Mouse (Mus musculus): ENCODE measurements around the gene Vsx2. TPM values are rescaled to one million over a fixed set of nuclear protein-coding genes. Genes with fewer than 3 reads are reported as not detected.
A peak's percentile ranks its signal among the peaks of the same experiment; 100 is the strongest.

The Vsx2 gene
- polyA plus RNA-seq, 1 experiment from 2014 or later: not detected

DNA sequence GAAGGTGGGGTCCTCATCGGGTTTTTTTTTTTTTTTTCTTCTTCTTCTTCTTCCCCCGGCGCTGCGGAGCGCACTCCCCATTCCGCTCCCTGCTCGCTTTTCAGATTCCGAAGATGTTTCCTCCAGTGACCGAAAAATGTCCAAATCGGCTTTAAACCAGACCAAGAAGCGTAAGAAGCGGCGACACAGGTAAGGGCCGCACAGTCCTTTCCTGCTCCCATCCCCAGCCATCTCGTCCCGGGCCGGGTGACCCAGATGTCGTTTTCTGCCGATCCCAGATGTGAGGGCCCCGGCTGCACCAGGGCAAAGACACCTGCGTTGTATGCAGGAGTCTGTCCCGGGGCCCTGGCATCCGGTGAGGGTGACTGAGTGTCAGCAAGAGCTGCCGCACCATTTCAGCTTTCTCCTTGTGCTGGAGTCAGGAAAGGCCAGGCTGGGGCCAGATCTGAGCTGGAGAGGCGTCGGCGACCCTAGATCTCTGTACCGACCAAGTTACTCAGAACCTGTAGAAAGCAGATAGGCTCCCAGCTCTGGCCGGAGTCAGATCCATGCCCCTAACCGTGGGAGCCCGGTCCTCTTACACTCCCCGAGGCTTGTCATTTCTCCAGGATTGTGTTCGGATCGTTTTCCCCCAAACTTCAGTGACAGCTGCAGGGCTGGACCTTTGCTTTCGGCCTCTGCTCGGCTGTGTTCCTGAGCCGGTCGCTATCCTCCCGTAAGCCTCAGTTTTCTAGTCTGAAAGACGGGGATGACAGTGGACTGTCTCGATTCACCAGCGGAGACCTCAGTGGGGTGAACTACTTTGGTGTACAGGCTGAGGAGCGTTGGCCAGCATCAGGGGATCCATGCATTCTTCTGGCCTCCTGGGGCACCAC lies 2.1 kb downstream of the Vsx2 start:
- no peak for ATAC-seq (ENCODE audit: low FRiP score, low TSS enrichment)
- Histone ChIP-seq H3K36me3 (ENCODE audit: insufficient read depth, low read length) (no peaks in the 10 kb centered on the region), H3K4me2 (replicated peaks; ENCODE audit: low read depth, low read length) (0 out of 2 replicates have a peak overlapping the region, but pooled peaks have one; percentile 1), H3K27ac (ENCODE audit: low read length) (no peak overlapping the region), H3K9me3 (ENCODE audit: low read length) (no peaks in the 10 kb centered on the region), H3K27me3 (ENCODE audit: insufficient read depth, low read length) (peaks cover 80% of the 10 kb centered on the region), H3K4me3 (ENCODE audit: low read length) (no peak overlapping the region), H3K4me1 (ENCODE audit: insufficient read depth, low read length) (peaks cover 7% of the 10 kb centered on the region; the same call in 1 of the 2 replicates), H3K9ac (replicated peaks; ENCODE audit: low read length) (no peak overlapping the region)
- WGBS: 3% methylated on average over 43 of the region's 43 CpGs

DNA sequence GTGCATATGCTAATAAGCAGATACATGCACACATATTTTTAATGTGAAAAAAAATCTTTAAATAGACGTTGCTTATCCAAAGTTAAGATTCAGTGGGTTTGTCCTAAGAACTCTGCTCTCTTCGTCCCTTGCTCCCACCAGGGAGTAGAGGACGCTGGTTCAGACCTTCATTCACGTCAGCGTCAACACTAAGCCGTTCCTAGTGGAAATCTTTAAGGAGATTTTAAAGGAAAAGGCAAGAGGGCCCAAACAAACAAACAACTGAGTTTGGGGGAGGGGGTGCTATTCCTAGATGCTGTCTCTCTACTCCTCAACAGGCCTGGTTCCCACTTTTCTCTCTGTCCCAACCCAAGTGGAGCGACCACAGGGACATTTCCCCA lies 2.8 kb downstream of the Vsx2 start:
- Histone ChIP-seq H3K4me3 (ENCODE audit: low read length) (no peak overlapping the region), H3K4me1 (ENCODE audit: insufficient read depth, low read length) (peaks cover 7% of the 10 kb centered on the region; the same call in 1 of the 2 replicates), H3K27ac (ENCODE audit: low read length) (no peak overlapping the region), H3K9ac (replicated peaks; ENCODE audit: low read length) (no peak overlapping the region), H3K27me3 (ENCODE audit: insufficient read depth, low read length) (peaks cover 77% of the 10 kb centered on the region), H3K36me3 (ENCODE audit: insufficient read depth, low read length) (no peaks in the 10 kb centered on the region), H3K9me3 (ENCODE audit: low read length) (no peaks in the 10 kb centered on the region), H3K4me2 (replicated peaks; ENCODE audit: low read depth, low read length) (no peak overlapping the region)
- no peak for ATAC-seq (ENCODE audit: low FRiP score, low TSS enrichment)
- 10% methylated on average over 7 of the region's 7 CpGs for WGBS

DNA sequence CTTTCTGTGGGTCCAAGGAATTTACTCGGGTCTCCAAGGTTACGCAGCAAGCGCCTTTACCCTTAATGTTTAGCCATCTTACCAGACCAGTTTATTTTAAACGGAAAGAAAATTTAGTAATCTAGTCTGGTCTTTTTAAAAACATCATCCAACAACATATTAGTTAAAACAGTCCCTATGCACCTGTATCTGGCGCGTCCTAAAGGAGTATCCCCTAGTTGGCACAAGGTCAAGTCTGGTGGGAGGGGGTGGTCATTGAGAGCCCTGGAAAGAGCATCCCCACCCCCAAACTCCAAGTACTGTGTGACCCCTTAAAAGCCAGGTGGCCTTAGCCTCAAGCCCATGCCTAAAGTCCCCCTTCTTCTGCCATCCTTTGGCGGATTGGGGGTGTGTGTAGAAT lies 3.5 kb downstream of the Vsx2 start:
- no peak overlapping the region for H3K4me3 ChIP-seq (ENCODE audit: low read length)
- ATAC-seq (ENCODE audit: low FRiP score, low TSS enrichment): no peak
- H3K36me3 ChIP-seq (ENCODE audit: insufficient read depth, low read length): no peaks in the 10 kb centered on the region
- 18% methylated on average over 7 of the region's 7 CpGs for WGBS
- no peaks in the 10 kb centered on the region for H3K9me3 ChIP-seq (ENCODE audit: low read length)
- H3K4me2 ChIP-seq (replicated peaks; ENCODE audit: low read depth, low read length): no peak overlapping the region
- H3K27ac ChIP-seq (ENCODE audit: low read length): no peak overlapping the region
- peaks cover 71% of the 10 kb centered on the region for H3K27me3 ChIP-seq (ENCODE audit: insufficient read depth, low read length)
- H3K4me1 ChIP-seq (ENCODE audit: insufficient read depth, low read length): peaks cover 7% of the 10 kb centered on the region; the same call in 1 of the 2 replicates
- no peak overlapping the region for H3K9ac ChIP-seq (replicated peaks; ENCODE audit: low read length)

DNA sequence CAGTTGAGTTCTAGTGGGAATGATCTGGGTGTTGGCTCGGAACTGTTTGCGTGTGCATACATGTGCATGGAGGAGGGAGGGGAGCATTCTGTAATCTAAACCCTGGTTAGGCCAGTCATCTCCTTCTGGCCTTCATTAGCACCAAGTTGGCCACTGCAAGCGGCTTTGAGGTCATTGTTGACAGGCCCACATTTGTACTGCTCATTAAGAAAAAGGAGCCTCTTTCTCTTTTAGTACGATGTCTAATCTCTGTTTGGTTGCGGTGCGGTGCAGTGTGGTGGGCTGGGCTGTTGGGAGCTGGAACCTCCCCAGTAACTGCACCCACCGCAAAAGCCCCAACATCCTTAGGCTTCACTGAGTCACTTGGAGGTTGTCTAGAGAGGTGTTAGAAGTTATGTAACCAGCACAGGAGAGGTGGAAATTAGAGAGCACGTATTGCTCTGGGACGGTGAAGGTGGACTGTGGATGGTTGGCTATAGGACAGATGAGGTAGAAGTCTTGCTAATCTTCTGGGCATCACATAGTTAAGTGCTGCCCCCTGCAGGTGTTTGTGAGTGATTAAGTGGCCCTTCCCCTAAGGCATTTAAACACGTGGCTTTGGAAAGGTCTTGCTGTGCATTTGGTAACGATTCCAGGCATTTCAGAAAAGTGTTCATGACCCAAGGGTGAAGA lies 8.3 kb downstream of the Vsx2 start:
- ATAC-seq (ENCODE audit: low FRiP score, low TSS enrichment): no peak

DNA sequence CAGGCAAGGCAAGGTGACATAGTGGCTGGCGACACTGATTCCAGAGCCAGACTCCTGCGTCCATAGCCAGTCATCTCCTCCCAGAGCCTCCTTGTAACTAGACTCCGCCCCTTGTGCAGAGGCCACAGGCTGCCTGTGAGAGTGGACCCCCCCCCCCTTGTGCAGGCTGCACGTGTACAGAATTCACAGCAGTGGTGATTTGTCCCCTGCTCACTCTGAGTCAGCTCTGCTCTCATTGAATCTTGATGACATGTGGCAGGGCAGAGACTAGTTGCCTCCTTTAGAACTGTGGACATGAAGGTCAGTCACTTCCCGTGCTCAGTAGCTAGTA lies 8.8 kb downstream of the Vsx2 start:
- 32% methylated on average over 5 of the region's 5 CpGs for WGBS
- Histone ChIP-seq H3K9ac (replicated peaks; ENCODE audit: low read length) (no peak overlapping the region), H3K4me1 (ENCODE audit: insufficient read depth, low read length) (no peaks in the 10 kb centered on the region), H3K36me3 (ENCODE audit: insufficient read depth, low read length) (no peaks in the 10 kb centered on the region), H3K4me3 (ENCODE audit: low read length) (no peak overlapping the region), H3K4me2 (replicated peaks; ENCODE audit: low read depth, low read length) (no peak overlapping the region), H3K27me3 (ENCODE audit: insufficient read depth, low read length) (peaks cover 19% of the 10 kb centered on the region), H3K27ac (ENCODE audit: low read length) (no peak overlapping the region), H3K9me3 (ENCODE audit: low read length) (no peaks in the 10 kb centered on the region)
- ATAC-seq (ENCODE audit: low FRiP score, low TSS enrichment): no peak

More for the DNA sequence above, 8.3 kb downstream of the Vsx2 start:
- Histone ChIP-seq H3K4me3 (ENCODE audit: low read length) (no peak overlapping the region), H3K9ac (replicated peaks; ENCODE audit: low read length) (no peak overlapping the region), H3K4me1 (ENCODE audit: insufficient read depth, low read length) (no peaks in the 10 kb centered on the region), H3K27ac (ENCODE audit: low read length) (no peak overlapping the region), H3K27me3 (ENCODE audit: insufficient read depth, low read length) (peaks cover 23% of the 10 kb centered on the region), H3K36me3 (ENCODE audit: insufficient read depth, low read length) (no peaks in the 10 kb centered on the region), H3K4me2 (replicated peaks; ENCODE audit: low read depth, low read length) (no peak overlapping the region), H3K9me3 (ENCODE audit: low read length) (no peaks in the 10 kb centered on the region)
- WGBS: 73% methylated on average over 11 of the region's 11 CpGs

DNA sequence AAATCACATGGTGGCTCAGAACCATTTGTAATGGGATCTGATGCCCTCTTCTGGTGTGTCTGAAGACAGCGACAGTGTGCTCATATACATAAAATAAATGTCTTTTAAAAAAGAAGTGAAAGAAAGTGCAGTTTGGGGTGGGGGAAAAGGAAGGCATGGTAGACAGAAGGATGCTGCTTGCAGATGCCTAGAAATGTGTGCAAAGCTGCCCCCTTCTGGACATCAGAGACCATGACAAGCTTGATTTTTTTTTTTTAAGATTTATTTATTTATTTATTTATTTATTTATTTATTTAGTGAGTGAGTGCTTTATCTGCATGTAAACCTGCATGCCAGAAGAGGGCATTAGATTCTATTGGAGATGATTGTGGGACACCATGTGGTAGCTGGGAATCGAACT lies 11.7 kb downstream of the Vsx2 start:
- ATAC-seq (ENCODE audit: low FRiP score, low TSS enrichment): no peak
- Histone ChIP-seq H3K4me1 (ENCODE audit: insufficient read depth, low read length) (no peaks in the 10 kb centered on the region), H3K27me3 (ENCODE audit: insufficient read depth, low read length) (peaks cover 4% of the 10 kb centered on the region; the same call in 1 of the 2 replicates), H3K4me3 (ENCODE audit: low read length) (no peak overlapping the region), H3K9ac (replicated peaks; ENCODE audit: low read length) (no peak overlapping the region), H3K36me3 (ENCODE audit: insufficient read depth, low read length) (no peaks in the 10 kb centered on the region), H3K9me3 (ENCODE audit: low read length) (no peaks in the 10 kb centered on the region), H3K4me2 (replicated peaks; ENCODE audit: low read depth, low read length) (no peak overlapping the region), H3K27ac (ENCODE audit: low read length) (no peak overlapping the region)
- 94% methylated on average over 2 of the region's 2 CpGs for WGBS

DNA sequence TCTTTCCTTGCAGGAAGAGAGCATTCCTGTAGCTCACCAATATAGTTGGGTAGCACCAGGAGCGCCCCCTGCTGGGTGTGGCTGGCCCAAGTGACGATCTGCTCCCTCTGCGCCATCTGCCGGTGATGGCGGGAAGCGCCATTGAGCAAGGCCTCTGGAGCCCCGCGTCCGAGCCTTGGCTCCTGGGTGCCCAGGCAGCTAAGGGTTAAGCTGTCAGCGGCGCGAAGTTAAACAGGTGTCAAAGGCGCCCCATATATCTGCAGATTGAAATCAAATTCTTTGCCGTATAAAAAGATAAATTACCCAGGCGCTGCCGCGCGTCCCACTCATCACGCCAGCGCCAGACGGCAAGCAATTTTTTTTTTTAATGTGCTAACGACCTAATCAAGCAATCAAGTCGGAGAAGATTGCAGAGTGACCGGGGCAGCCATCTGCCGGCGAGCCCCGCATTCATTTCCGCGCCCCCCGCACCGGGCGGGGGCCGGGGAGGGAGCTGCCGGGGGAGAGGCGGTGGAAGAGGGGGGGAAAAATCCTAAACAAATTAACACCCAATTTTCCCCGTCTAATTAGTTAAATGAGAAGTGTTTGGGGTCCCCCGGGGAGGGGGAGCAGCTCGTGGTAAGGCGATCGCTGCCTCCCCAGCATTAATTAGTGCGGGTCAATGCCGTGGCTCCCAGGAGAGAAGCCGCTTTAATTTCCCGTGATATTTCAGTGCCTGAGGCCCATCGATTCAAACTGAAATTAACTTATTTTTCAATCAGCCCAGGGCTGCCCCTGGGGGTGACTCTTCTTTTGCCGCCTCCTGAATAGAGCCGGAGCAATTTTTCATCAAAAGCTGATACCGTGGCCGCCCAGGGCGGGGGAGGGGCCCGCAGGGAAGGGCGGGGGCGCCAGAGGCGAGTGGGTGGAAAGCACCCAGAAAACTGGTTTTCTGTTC lies 20.5 kb downstream of the Vsx2 start:
- Histone ChIP-seq H3K4me2 (replicated peaks; ENCODE audit: low read depth, low read length) (peak overlapping the region; percentile 100), H3K4me3 (ENCODE audit: low read length) (peak overlapping the region; percentile 59), H3K9ac (replicated peaks; ENCODE audit: low read length) (peak overlapping the region; percentile 76), H3K27me3 (ENCODE audit: insufficient read depth, low read length) (no peaks in the 10 kb centered on the region), H3K36me3 (ENCODE audit: insufficient read depth, low read length) (no peaks in the 10 kb centered on the region), H3K4me1 (ENCODE audit: insufficient read depth, low read length) (peaks cover 3% of the 10 kb centered on the region; the same call in 1 of the 2 replicates), H3K27ac (ENCODE audit: low read length) (no peak overlapping the region), H3K9me3 (ENCODE audit: low read length) (no peaks in the 10 kb centered on the region)
- peak; percentile 29; the same call in 1 of the 2 replicates for ATAC-seq (ENCODE audit: low FRiP score, low TSS enrichment)
- WGBS: under 1% methylated on average over 54 of the region's 54 CpGs

DNA sequence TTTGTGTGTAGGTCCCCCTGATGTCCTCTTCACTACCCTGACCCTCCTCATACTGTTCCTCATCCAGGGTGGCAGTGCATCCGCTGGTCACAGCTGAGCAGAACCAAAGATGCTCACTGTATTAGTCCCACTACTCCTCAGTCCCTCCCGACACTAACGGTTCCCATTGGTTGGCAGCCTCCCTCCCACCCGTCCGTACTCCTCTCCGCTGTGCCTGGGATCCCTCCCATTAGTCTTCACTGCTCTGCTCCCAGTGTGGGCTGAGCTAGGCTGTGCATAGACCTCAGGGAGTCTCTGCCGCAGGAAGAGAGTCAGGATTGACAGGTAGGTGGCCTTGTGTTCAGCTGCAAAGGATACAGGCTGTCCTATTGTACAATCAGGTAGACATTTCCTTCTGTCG lies 28.8 kb downstream of the Vsx2 start:
- Histone ChIP-seq H3K4me1 (ENCODE audit: insufficient read depth, low read length) (no peaks in the 10 kb centered on the region), H3K36me3 (ENCODE audit: insufficient read depth, low read length) (peaks cover 6% of the 10 kb centered on the region; the same call in 1 of the 2 replicates), H3K9me3 (ENCODE audit: low read length) (no peaks in the 10 kb centered on the region), H3K27me3 (ENCODE audit: insufficient read depth, low read length) (peaks cover 12% of the 10 kb centered on the region; the same call in 1 of the 2 replicates), H3K27ac (ENCODE audit: low read length) (no peak overlapping the region), H3K4me3 (ENCODE audit: low read length) (no peak overlapping the region), H3K9ac (replicated peaks; ENCODE audit: low read length) (no peak overlapping the region), H3K4me2 (replicated peaks; ENCODE audit: low read depth, low read length) (no peak overlapping the region)
- 0 out of 2 replicates have a peak, but pooled peaks have one; percentile 27 for ATAC-seq (ENCODE audit: low FRiP score, low TSS enrichment)
- 18% methylated on average over 8 of the region's 8 CpGs for WGBS

DNA sequence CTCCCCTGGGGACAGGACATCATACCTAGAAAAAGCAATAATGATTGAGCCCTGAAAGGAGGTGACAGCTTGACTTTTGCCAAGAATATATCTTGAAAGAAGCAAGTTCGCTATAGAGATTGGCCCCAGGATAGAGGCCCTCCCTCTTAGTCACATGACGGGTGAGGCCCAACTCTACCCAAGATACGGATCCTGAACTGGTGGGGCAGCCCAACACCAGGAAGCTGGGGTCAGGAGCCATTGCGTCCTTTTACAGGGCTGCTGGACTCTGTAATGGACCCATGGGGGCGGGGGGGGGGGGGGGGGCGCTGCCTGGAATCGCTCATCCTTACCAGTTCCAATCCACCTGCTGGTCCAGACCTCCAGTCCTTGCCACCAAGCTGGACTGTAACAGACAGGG lies 34.4 kb downstream of the Vsx2 start:
- WGBS: 87% methylated on average over 6 of the region's 7 CpGs
- no peak overlapping the region for H3K4me3 ChIP-seq (ENCODE audit: low read length)
- ATAC-seq (ENCODE audit: low FRiP score, low TSS enrichment): no peak

More for the DNA sequence above, 34.4 kb downstream of the Vsx2 start:
- H3K4me1 ChIP-seq (ENCODE audit: insufficient read depth, low read length): no peaks in the 10 kb centered on the region
- H3K27ac ChIP-seq (ENCODE audit: low read length): no peak overlapping the region
- H3K27me3 ChIP-seq (ENCODE audit: insufficient read depth, low read length): no peaks in the 10 kb centered on the region
- no peaks in the 10 kb centered on the region for H3K9me3 ChIP-seq (ENCODE audit: low read length)
- H3K4me2 ChIP-seq (replicated peaks; ENCODE audit: low read depth, low read length): no peak overlapping the region
- no peak overlapping the region for H3K9ac ChIP-seq (replicated peaks; ENCODE audit: low read length)
- peaks cover 22% of the 10 kb centered on the region for H3K36me3 ChIP-seq (ENCODE audit: insufficient read depth, low read length)

All from kidney, embryonic 16.5 days (tissue).